8 mouse cellular contexts compared by ENCODE assay signal in genomic region chr17:71671840-71672546, GRCm38 (mm10). TPM values are rescaled to one million over a fixed set of nuclear protein-coding genes. Genes with fewer than 3 reads are reported as not detected.
DNase-seq lines count a peak whose midpoint lies in the region.

No protein-coding gene starts in this region.

- DNase-seq in heart, adult 18-20 months: peak; percentile 30 to 55
- no peak for DNase-seq in heart, adult 9 months (ENCODE audit: low spot score in 2 of 2)
- DNase-seq in spleen, postnatal 10 days (ENCODE audit: low spot score in 2 of 2): peak; percentile 18 to 72
- no peak for DNase-seq in spleen, postnatal 36 days (ENCODE audit: low spot score in 2 of 2)
- DNase-seq in gastrocnemius, postnatal 14 days: peak; percentile 58
- peak; percentile 81 for DNase-seq in lung, postnatal 36 days
- no peak for DNase-seq in c-Kit-positive CD71-positive TER-119-positive erythroid progenitor cells, embryonic 14.5 days (ENCODE audit: low spot score)
- no peak for DNase-seq in urinary bladder, postnatal 36 days (ENCODE audit: low spot score in 2 of 2)

- intact Hi-C loops in gastrocnemius, postnatal 14 days (cut with DNase I; ENCODE audit: low total_unique reads): no loop called here

RNA-seq across cellular contexts. Expression of gene Togaram2, which starts 1.1 kb away (rescaled TPM):
- total RNA-seq in heart, adult 18-20 months (2021): 1 to 10 TPM; 4.7 to 5.4 TPM
- total RNA-seq in gastrocnemius, postnatal 14 days (2021): 1 to 10 TPM in 1 of 2 experiments, under 1 TPM in 1; 0.82 to 1.1 TPM

RNA-seq across cellular contexts. Expression of gene Wdr43, which starts 56.3 kb away (rescaled TPM):
- 10 to 100 TPM; 19.4 to 20.6 TPM for total RNA-seq in heart, adult 18-20 months (2021)
- total RNA-seq in gastrocnemius, postnatal 14 days (2021): 10 to 100 TPM; 24.7 to 26.3 TPM

Comparison
In these comparisons a context has a peak if more than half of its experiments do, and no peak if none do; other contexts are left out.
1. DNase-seq: peak in heart, adult 18-20 months (2 of 2), spleen, postnatal 10 days (2 of 2), gastrocnemius, postnatal 14 days (single experiment) and lung, postnatal 36 days (single experiment); none in heart, adult 9 months (0 of 2), spleen, postnatal 36 days (0 of 2), c-Kit-positive CD71-positive TER-119-positive erythroid progenitor cells, embryonic 14.5 days (single experiment) and urinary bladder, postnatal 36 days (0 of 2).